Mouse (Mus musculus): ENCODE measurements around the gene Fbxo28.

DNA sequence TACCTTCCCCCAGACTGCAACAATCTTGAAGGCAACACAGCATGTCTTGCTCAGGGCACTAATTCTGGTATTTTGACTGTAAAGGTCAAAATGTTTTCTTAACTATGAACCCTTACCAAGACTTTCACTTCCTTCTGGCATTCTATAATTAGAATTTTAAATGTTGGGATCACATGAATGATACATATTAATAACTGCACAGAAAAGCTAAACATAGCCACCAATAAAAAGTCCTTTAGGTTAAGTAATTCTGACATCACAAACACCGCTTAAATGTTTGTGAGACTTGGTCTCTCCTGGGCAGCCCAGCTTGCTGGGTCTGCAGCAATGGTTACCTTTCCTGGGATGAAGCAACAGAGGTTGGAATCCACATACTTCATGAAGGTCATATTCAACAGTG, 15.5 kb downstream of the Fbxo28 start:
- TF ChIP-seq CTCF (IDR thresholded peaks at IDR 0.05; ENCODE audit: low read depth) (no peak), EP300 (IDR thresholded peaks at IDR 0.05; ENCODE audit: low read depth) (no peak)
